Mouse (Mus musculus) left cerebral cortex, postnatal 25 days (tissue): ENCODE results near the gene Ttpal. TPM values are rescaled to one million over a fixed set of nuclear protein-coding genes. Genes with fewer than 3 reads are reported as not detected.
A peak's percentile ranks its signal among the peaks of the same experiment; 100 is the strongest.
"Not testable (repeated sequence)": the region's sequence is repeated elsewhere in the genome, so short reads cannot be mapped to it uniquely, and the experiment has no call there.

Experiments used
- DNase-seq, 2 experiments: peaks; one replicate each; pipeline ENCODE4 v3.0.0; 2022; ENCODE audit warnings: low spot score in 2 of 2, mixed read lengths in 1 of 2
- intact Hi-C: fragments of 180-260 bp; cut with DNase I; formaldehyde crosslinking; loops from one replicate; pipeline ENCODE4 v1.15.1; 2025
- total RNA-seq, 2 experiments: library from RNA; stranded (reverse); gene quantifications; 2 replicates each; pipeline ENCODE4 v1.2.3; 2021

The Ttpal gene
- total RNA-seq, 2 experiments from 2014 or later, result 69.4 to 71.3 TPM

GRCm38 (mm10) chr2:163655699-163656098 lies 53.6 kb downstream of the Ttpal start:
- DNase-seq, intact Hi-C loops: not testable (repeated sequence)

- DNase-seq, result no peak
- intact Hi-C loops, result loop anchor here (1.0 kb wide), 1 partner anchor 8 kb away; no protein-coding TSS in a partner anchor
These were observed 55.4 kb downstream of the Ttpal start for GRCm38 (mm10) chr2:163657486-163657885.

GRCm38 (mm10) chr2:163657975-163658886 lies 56.1 kb downstream of the Ttpal start, which contains the start of gene Pkig:
Pkig (plus strand) TSS chr2:163658386.
- peak; percentile 86 to 90 for DNase-seq
- intact Hi-C loops, result loop anchor here (1.0 kb wide), 2 partner anchors 9 to 61 kb away; no protein-coding TSS in a partner anchor

- DNase-seq, result peak in 1 of 2 experiments; percentile 19
- intact Hi-C loops, result loop anchor here (1.0 kb wide), 1 partner anchor 60 kb away; no protein-coding TSS in a partner anchor
These were observed 56.8 kb downstream of the Ttpal start for GRCm38 (mm10) chr2:163658941-163659340.

- DNase-seq, result no peak
- intact Hi-C loops, result no loop called here
These were observed 57.3 kb downstream of the Ttpal start for GRCm38 (mm10) chr2:163659431-163659830.

- intact Hi-C loops, result no loop called here
- no peak for DNase-seq
These were observed 58.1 kb downstream of the Ttpal start for GRCm38 (mm10) chr2:163660103-163660701.

- intact Hi-C loops, result loop anchor here (1.0 kb wide), 2 partner anchors 14 to 57 kb away; no protein-coding TSS in a partner anchor
- peak; percentile 64 to 90 for DNase-seq
These were observed 59.3 kb downstream of the Ttpal start for GRCm38 (mm10) chr2:163661371-163661850.

GRCm38 (mm10) chr2:163662076-163662475 lies 60.0 kb downstream of the Ttpal start:
- intact Hi-C loops, result no loop called here
- no peak for DNase-seq

GRCm38 (mm10) chr2:163662698-163663221 lies 60.6 kb downstream of the Ttpal start:
- intact Hi-C loops, result no loop called here

GRCm38 (mm10) chr2:163663930-163664329 lies 61.8 kb downstream of the Ttpal start:
- peak in 1 of 2 experiments; percentile 48 for DNase-seq
- intact Hi-C loops, result no loop called here

More at GRCm38 (mm10) chr2:163662698-163663221, 60.6 kb downstream of the Ttpal start:
- DNase-seq, result no peak

- intact Hi-C loops, result no loop called here
- no peak for DNase-seq
These were observed 64.9 kb downstream of the Ttpal start for GRCm38 (mm10) chr2:163667045-163667444.

Other genes with a start within 250 kb of the Ttpal start
- under 1 TPM; 0.46 to 0.48 TPM for gene Jph2, start 204.3 kb upstream of the Ttpal start, total RNA-seq
- 10 to 100 TPM; 22.9 to 24.6 TPM for gene Oser1, start 177.6 kb upstream of the Ttpal start, total RNA-seq
- 10 to 100 TPM; 68.8 to 77.1 TPM for gene Gdap1l1, start 163.8 kb upstream of the Ttpal start, total RNA-seq
- 10 to 100 TPM; 19.3 to 20.3 TPM for gene Fitm2, start 129.7 kb upstream of the Ttpal start, total RNA-seq
- not detected for gene R3hdml, start 110.0 kb upstream of the Ttpal start, total RNA-seq
- not detected for gene Hnf4a, start 95.5 kb upstream of the Ttpal start, total RNA-seq
- 100 to 1,000 TPM; 243 to 244 TPM for gene Serinc3, start 42.8 kb downstream of the Ttpal start, total RNA-seq
- 100 to 1,000 TPM; 132 to 133 TPM for gene Pkig, start 56.1 kb downstream of the Ttpal start, total RNA-seq
- gene Ada, start 147.9 kb downstream of the Ttpal start, total RNA-seq, result 1 to 10 TPM; 1.1 to 1.2 TPM
- not detected for gene Ccn5, start 218.5 kb downstream of the Ttpal start, total RNA-seq